Mouse (Mus musculus): ENCODE measurements at regions not wholly inside any gene's neighbourhood (a gene's known extent, or its start where the extent isn't known, plus 50 kb on each side); places are given as distances from the start of the nearest gene placed in this dataset.

DNA sequence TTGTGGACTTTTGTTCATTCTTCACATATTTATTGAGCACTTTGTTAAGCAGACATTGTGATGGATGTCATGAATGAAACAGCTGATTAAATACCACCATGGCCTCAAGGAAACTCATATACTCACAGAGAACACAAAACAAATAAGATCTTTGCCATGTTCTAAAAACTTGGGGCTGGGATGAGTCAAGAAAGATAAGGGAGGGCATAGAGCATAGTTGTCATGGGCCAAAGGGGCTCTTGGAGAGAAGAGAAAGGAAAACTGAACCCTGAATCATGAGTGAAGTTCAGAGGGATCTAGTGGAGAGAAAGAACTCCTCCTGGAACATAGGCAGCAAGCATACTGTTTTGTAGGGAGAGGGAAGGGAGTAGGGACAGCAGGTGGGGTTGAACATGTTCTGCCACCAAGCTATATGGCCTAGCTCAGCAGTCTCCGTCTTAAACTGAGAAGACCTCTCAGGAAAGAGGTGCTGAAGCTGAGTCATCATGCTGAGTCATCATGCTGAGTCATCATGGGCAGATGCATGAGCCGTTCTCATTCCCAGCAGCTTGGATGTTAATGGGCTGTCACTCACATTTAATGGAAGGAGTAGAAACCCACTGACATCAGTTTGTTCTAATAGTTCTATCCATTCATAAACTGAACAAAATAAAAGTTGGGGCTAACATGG lies 69.6 kb downstream of the Cetn3 start:
- no peaks in the 10 kb centered on the region for H3K9me3 ChIP-seq
- no peak overlapping the region for H3K9ac ChIP-seq (replicated peaks)
- H3K4me3 ChIP-seq = no peak overlapping the region
- 62% methylated on average over 2 of the region's 2 CpGs for WGBS
- H3K27ac ChIP-seq (replicated peaks) = no peak overlapping the region
- H3K4me2 ChIP-seq (replicated peaks) = no peak overlapping the region
- H3K36me3 ChIP-seq = no peaks in the 10 kb centered on the region
- H3K27me3 ChIP-seq = no peaks in the 10 kb centered on the region
- H3K4me1 ChIP-seq = no peaks in the 10 kb centered on the region
- ATAC-seq (replicated peaks) = no peak

DNA sequence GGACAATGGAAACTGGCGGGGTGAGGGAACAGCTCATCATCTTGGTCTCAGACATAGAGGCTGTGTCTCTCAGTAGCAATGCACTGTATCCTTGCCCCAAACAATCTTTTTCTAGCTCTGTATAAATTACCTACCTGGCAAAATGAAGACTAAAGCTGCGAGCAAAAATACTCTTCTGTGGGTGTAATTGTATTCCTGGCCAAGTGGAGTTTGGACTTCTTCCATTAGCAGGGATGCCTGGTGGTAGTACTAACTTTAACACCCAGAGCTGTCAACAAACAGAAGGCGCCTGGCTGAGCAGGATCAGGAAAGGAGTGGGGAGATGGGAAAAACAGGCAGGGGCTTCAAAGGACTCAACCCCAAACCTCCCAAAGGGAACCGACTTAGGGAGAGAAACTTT lies 73.2 kb downstream of the Cetn3 start:
- H3K27me3 ChIP-seq = no peaks in the 10 kb centered on the region
- H3K4me1 ChIP-seq = no peaks in the 10 kb centered on the region
- 58% methylated on average over 4 of the region's 4 CpGs for WGBS
- no peak overlapping the region for H3K4me2 ChIP-seq (replicated peaks)
- no peaks in the 10 kb centered on the region for H3K36me3 ChIP-seq
- no peak overlapping the region for H3K4me3 ChIP-seq
- no peak overlapping the region for H3K9ac ChIP-seq (replicated peaks)
- 0 out of 2 replicates have a peak, but pooled peaks have one; percentile 26 for ATAC-seq (replicated peaks)
- no peaks in the 10 kb centered on the region for H3K9me3 ChIP-seq
- H3K27ac ChIP-seq (replicated peaks) = no peak overlapping the region

- 80% methylated on average over 4 of the region's 4 CpGs for WGBS
- no peak for ATAC-seq (replicated peaks)
- no peak overlapping the region for H3K4me2 ChIP-seq (replicated peaks)
- no peaks in the 10 kb centered on the region for H3K36me3 ChIP-seq
- H3K9ac ChIP-seq (replicated peaks) = no peak overlapping the region
- no peaks in the 10 kb centered on the region for H3K9me3 ChIP-seq
- no peak overlapping the region for H3K27ac ChIP-seq (replicated peaks)
- H3K27me3 ChIP-seq = no peaks in the 10 kb centered on the region
- H3K4me3 ChIP-seq = no peak overlapping the region
- no peaks in the 10 kb centered on the region for H3K4me1 ChIP-seq
Observed at GRCm38 (mm10) chr13:81860683-81861082, 77.8 kb downstream of the Cetn3 start.

DNA sequence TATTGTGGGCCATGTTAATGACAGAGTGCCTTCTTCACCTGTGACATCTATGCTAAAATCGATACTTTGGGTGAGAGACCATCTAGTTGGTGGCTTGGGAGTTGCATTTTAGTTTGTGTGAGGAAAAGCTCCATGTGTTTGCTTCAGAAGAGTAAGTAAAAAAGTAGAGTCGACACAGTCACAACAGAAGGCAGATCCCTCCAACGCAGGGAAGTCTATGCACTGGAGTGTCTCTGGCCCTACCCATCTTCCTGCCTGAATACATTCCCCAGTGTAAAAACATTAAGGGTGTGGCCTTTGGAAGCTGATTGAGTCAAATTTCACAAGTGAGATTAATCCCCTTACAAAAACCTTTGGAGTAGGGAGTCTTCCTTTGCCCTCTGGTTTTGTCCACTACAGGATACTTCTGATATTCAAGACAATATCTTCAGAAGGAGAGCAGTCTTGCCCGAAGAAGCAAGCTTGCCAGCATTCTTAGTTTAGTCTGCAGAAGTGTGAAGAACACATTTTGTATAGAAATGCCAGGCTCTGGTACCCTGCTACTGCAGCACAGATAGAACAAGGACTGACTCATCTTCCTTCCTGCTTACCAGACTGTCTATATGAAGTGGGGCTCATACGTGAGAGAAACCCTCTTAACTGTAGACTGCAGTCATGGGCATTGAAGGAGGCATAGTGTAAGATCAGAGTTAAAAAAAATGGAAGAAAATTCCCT lies 79.2 kb downstream of the Cetn3 start:
- Histone ChIP-seq H3K9ac (replicated peaks) (no peak overlapping the region), H3K9me3 (no peaks in the 10 kb centered on the region)
- 87% methylated on average over 5 of the region's 5 CpGs for WGBS

DNA sequence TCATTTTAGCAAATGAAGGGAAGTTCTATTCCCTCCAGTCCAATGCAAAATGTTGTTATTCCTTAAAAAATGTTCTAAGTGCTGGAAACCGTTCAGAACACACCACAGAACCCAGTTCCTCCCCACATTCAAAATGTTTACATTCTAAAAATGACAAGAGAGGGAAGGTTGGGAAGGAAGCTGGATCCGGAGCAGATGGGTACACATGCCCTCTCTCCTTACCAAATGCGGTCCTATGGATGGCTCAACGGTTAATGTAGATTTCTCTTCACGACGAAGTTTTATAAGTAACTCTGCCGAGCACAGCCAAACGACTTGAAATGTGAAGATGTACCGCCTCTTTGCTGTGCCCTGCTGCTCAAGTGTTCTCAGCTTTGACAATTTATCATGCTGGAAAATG lies 88.3 kb downstream of the Cetn3 start:
- Histone ChIP-seq H3K27ac (replicated peaks) (no peak overlapping the region), H3K4me2 (replicated peaks) (no peak overlapping the region), H3K9ac (replicated peaks) (no peak overlapping the region), H3K4me1 (no peaks in the 10 kb centered on the region), H3K27me3 (no peaks in the 10 kb centered on the region), H3K9me3 (no peaks in the 10 kb centered on the region), H3K4me3 (no peak overlapping the region), H3K36me3 (no peaks in the 10 kb centered on the region)
- WGBS = 75% methylated on average over 9 of the region's 9 CpGs
- ATAC-seq (replicated peaks) = no peak

More for the DNA sequence above, 79.2 kb downstream of the Cetn3 start:
- Histone ChIP-seq H3K27ac (replicated peaks) (no peak overlapping the region), H3K36me3 (no peaks in the 10 kb centered on the region), H3K27me3 (no peaks in the 10 kb centered on the region), H3K4me1 (no peaks in the 10 kb centered on the region), H3K4me2 (replicated peaks) (no peak overlapping the region), H3K4me3 (no peak overlapping the region)
- ATAC-seq (replicated peaks) = no peak

DNA sequence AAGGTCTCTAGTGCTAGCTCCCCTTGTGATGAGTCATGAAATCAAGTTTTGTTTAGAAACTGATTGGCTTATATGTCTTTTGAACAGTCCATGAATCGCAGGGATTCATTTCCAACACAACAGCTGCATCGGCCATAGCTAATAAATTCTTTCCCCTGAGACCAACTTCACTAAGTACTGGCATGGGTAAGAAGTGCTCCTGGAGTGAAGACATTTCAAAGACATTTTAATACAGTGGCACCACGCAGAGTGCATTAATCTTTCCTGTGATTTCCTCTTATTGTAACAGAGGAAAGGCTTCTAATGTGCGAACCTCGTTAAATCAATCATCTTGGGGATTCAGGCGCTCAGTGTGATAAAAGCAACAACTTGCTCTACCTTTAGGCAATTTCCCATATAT lies 103.0 kb downstream of the Cetn3 start:
- WGBS = 34% methylated on average over 6 of the region's 6 CpGs

DNA sequence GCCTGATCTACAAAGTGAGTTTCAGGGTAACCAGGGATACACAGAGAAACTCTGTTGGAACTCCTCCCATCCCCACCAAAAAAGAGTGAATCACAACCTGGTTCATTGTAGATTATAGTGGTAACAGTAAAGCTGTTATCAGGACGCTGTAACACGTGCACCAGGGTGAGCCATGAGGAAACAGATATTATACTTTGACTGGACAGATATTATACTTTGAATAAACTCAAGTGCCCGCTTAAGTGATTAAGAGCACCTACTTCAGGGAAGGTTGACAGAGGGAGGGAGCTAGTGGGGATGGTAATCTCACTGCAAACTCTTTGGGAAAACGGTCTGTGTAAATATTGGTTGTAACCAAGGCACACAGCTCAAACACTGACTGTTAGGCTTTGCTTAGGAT lies 147.4 kb downstream of the Cetn3 start:
- no peak overlapping the region for H3K27ac ChIP-seq (replicated peaks)
- H3K36me3 ChIP-seq = no peaks in the 10 kb centered on the region
- H3K9ac ChIP-seq (replicated peaks) = no peak overlapping the region
- H3K9me3 ChIP-seq = no peaks in the 10 kb centered on the region
- no peaks in the 10 kb centered on the region for H3K27me3 ChIP-seq
- no peaks in the 10 kb centered on the region for H3K4me1 ChIP-seq
- no peak for ATAC-seq (replicated peaks)
- WGBS = 83% methylated on average over 4 of the region's 4 CpGs
- no peak overlapping the region for H3K4me3 ChIP-seq
- H3K4me2 ChIP-seq (replicated peaks) = no peak overlapping the region

More for the DNA sequence above, 103.0 kb downstream of the Cetn3 start:
- Histone ChIP-seq H3K27ac (replicated peaks) (no peak overlapping the region), H3K9me3 (no peaks in the 10 kb centered on the region), H3K27me3 (no peaks in the 10 kb centered on the region), H3K9ac (replicated peaks) (no peak overlapping the region), H3K4me1 (no peaks in the 10 kb centered on the region), H3K4me3 (no peak overlapping the region), H3K36me3 (no peaks in the 10 kb centered on the region), H3K4me2 (replicated peaks) (no peak overlapping the region)
- ATAC-seq (replicated peaks) = no peak

DNA sequence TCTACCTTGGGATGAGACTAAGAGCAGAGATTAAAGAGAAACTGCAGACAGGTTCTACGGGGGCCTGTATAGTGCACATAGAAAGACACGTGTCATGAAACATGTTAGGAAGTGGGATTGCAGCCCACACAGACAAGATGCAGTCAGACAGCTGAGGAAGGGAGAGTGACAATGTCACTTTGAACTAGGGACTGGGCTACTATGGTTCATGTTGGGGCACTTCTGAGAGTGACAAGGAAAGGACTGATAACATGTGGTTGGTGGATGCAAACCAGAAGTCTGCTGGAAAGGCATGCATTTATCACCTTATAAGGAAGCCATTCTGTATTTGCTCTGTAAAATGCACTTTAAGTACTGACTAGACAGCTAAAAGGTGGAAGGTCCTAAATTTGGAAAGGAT lies 148.3 kb downstream of the Cetn3 start:
- no peak overlapping the region for H3K27ac ChIP-seq (replicated peaks)
- H3K4me2 ChIP-seq (replicated peaks) = no peak overlapping the region
- no peaks in the 10 kb centered on the region for H3K36me3 ChIP-seq
- no peak overlapping the region for H3K9ac ChIP-seq (replicated peaks)
- WGBS = 91% methylated on average over 2 of the region's 2 CpGs
- no peak overlapping the region for H3K4me3 ChIP-seq
- no peaks in the 10 kb centered on the region for H3K4me1 ChIP-seq
- ATAC-seq (replicated peaks) = no peak
- no peaks in the 10 kb centered on the region for H3K9me3 ChIP-seq
- H3K27me3 ChIP-seq = no peaks in the 10 kb centered on the region

GRCm38 (mm10) chr13:81937061-81937460 lies 154.2 kb downstream of the Cetn3 start:
- ATAC-seq (replicated peaks) = peak; percentile 55; the same call in 1 of the 2 replicates
- Histone ChIP-seq H3K27ac (replicated peaks) (peak overlapping the region; percentile 50; the same call in 1 of the 2 replicates), H3K27me3 (no peaks in the 10 kb centered on the region), H3K36me3 (no peaks in the 10 kb centered on the region), H3K4me1 (peaks cover 11% of the 10 kb centered on the region), H3K4me2 (replicated peaks) (no peak overlapping the region), H3K9ac (replicated peaks) (no peak overlapping the region), H3K4me3 (no peak overlapping the region), H3K9me3 (no peaks in the 10 kb centered on the region)
- WGBS = 54% methylated on average over 3 of the region's 3 CpGs

GRCm38 (mm10) chr13:81944047-81944446 lies 161.2 kb downstream of the Cetn3 start:
- peak overlapping the region; percentile 43 for H3K4me2 ChIP-seq (replicated peaks)
- H3K27me3 ChIP-seq = no peaks in the 10 kb centered on the region
- no peaks in the 10 kb centered on the region for H3K9me3 ChIP-seq
- peaks cover 20% of the 10 kb centered on the region for H3K4me1 ChIP-seq
- peak overlapping the region; percentile 24 for H3K9ac ChIP-seq (replicated peaks)
- H3K36me3 ChIP-seq = no peaks in the 10 kb centered on the region
- peak; percentile 91 for ATAC-seq (replicated peaks)
- H3K4me3 ChIP-seq = peak overlapping the region; percentile 34
- WGBS = 8% methylated on average over 9 of the region's 9 CpGs
- peak overlapping the region; percentile 75 for H3K27ac ChIP-seq (replicated peaks)

DNA sequence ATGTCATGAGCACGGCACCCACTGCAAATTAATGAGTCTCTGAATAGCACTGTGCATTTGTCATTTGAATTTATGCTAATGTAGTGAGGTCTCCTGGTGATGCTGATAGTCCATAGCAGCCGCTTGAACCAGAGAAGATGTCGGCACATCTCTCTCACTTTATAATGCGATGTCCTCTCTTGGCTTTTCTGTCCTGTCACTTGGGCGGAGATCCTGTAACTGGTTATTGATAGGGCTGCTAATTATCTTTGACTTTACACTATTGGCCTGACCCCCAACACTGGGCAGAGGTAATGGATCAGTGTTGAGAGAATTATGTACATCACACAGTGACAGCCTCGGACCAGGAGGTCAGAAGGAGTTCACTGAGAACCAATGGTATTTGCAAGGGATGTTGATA lies 161.6 kb downstream of the Cetn3 start:
- H3K27ac ChIP-seq (replicated peaks) = peak overlapping the region; percentile 75
- H3K36me3 ChIP-seq = no peaks in the 10 kb centered on the region
- H3K4me3 ChIP-seq = peak overlapping the region; percentile 34
- WGBS = 36% methylated on average over 6 of the region's 6 CpGs
- peak overlapping the region; percentile 24 for H3K9ac ChIP-seq (replicated peaks)
- peak; percentile 93 for ATAC-seq (replicated peaks)
- no peaks in the 10 kb centered on the region for H3K9me3 ChIP-seq
- H3K4me2 ChIP-seq (replicated peaks) = peak overlapping the region; percentile 43
- H3K4me1 ChIP-seq = peaks cover 17% of the 10 kb centered on the region
- no peaks in the 10 kb centered on the region for H3K27me3 ChIP-seq

GRCm38 (mm10) chr13:81945741-81946140 lies 162.9 kb downstream of the Cetn3 start:
- Histone ChIP-seq H3K4me2 (replicated peaks) (peak overlapping the region; percentile 36), H3K9me3 (no peaks in the 10 kb centered on the region), H3K4me3 (peak overlapping the region; percentile 25), H3K9ac (replicated peaks) (peak overlapping the region; percentile 27), H3K27ac (replicated peaks) (peak overlapping the region; percentile 80), H3K36me3 (no peaks in the 10 kb centered on the region), H3K4me1 (peaks cover 17% of the 10 kb centered on the region), H3K27me3 (no peaks in the 10 kb centered on the region)
- 8% methylated on average over 9 of the region's 9 CpGs for WGBS
- ATAC-seq (replicated peaks) = no peak; the same call in 1 of the 2 replicates

Data from forebrain, embryonic 15.5 days (tissue).